Mouse (Mus musculus) mature B cell (primary cell): ENCODE data around the gene Wdr90.

ENCODE experiments used
- in situ Hi-C: fragments of 300-500 bp; cut with MboI; formaldehyde crosslinking; loops from 2 replicates; pipeline ENCODE4 v1.14.3; 2019

The Wdr90 gene

DNA sequence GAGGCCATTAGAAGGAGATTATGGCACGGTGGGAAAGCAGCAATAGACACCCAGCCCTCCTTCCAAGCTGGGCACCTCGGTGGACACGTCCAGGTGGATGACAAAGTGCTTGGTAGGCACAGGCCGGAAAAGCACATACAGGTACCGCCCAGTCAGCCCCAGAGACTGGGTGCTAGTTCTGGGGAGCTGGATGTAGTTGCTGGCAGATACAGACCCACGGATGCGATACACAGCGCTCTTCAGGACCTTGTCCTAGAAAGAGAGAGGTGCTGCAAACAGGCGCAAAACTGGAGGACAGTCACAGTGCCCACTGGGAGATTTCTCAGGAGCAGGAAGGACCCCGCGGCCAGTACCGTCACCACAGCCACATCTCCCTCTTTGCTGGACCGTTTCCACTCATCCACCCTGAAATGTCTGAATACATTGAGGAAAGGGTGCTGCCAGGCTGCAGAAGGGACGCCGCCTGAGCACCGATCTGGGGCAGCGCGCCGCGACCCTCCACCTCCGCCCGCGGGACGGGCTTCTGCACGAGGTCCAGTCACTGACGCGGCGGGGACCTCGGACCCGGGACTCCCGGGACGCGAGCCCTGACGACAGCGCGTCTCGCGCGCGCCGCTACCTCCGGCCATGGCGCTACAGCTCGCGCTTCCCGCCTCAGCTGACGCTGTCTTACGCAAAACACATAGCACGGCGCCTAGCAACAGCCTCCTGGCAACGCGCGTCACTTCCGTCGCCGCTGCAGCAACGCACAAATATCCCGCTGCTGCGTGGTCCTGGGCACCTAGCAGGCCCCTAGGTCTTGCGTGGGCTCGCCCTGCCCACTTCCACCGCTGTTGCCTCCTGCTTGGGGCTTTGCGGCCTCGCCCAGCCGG, at the start of gene Wdr90:
Gene Wdr90 (minus strand): TSS at position 670 of the 872 bp plus-strand sequence.
- in situ Hi-C loops = no loop called here

DNA sequence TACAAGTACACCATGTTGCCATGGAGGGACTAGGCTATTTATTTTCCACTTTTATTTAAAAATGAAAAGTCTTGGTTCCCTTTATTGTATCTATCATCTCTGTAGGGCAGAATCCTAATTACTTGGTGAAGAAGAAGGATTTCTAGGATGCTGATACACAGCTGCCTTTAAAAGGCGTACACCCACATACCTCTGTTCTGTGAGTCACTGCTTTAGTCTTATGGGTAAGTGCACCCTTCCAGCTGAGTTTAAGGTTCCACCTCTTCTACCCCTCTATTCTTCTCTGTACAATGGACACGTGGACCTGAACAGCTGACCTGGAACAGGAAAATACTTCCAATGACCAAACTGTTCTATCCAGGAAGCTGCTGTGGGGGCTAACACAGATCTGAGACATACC, 46.3 kb upstream of the Wdr90 start:
- in situ Hi-C loops = no loop called here

DNA sequence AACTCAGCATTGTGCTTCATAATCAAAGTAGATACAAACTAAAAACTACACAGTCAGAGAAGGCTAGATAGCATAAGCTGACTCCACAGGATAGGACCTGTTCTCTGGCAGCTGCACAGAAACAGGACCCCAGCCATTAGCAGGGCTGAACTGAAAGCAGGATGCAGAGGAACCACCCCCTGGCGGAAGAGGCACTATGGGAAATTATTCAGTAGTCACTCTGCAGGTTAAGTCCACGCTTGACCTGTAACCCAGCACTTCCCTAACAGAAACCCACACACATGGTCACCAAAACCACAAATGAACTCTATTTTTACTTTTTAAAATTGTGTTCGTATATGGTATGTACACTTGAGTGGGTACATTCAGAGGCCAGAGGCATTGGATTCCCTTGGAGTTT, 41.8 kb upstream of the Wdr90 start:
- in situ Hi-C loops = no loop called here

DNA sequence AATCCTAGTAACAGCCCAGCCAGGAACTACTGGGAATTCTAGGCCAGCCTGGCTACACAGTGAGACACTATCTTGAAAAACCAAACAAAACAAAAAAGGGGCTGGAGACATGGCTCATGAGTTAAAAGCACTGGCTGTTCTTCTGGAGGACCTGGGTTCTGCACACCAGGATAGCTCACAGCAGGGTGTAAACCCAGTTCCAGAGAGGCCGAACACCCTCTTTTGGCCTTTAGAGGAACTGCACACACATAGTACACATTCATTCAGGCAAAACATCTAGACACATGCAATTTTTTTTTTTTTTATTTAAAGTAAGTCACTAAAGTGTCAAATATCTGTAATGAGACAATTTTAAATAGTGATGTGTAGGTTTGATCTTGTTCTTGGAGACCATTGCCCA, 38.9 kb upstream of the Wdr90 start:
- in situ Hi-C loops = no loop called here

DNA sequence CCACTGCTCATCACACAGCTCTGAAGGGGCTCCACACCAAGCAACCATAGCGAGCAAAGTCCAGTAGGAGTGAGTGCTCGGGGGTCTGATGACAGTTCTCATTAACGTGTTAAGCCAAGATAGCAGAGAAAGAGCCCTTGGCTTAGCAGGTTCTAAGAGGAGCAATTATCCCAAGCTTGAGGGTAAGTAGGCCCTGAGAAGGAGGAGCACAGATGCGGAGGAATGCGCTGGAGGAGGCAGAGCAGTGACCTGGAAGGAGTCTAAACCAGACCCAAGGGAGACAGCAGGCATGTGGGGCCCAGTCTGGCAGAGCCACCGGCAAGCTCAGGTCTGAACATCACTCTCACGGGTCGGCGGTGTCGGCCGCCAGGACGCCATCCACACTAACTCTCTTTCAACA, 34.6 kb upstream of the Wdr90 start:
- in situ Hi-C loops = no loop called here

DNA sequence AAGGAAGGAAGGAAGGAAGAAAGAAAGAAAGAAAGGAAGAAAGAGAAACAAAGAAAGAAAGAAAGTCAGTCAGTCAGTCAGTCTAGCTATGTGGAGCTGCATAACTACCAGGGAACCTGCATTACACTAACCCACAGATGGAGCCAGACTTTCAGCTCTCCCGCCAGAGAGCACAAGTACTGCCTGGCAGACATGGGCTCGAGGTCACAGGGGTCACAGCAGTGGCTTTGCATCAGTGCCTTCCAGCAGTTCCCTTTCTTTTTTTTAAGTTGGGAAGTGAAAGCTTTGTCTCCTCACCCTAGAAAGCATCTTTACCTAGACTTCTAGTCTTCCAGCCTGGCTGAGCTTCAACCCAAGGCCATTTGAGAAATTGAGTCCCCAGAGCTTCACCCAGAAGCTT, 34.1 kb upstream of the Wdr90 start:
- in situ Hi-C loops = no loop called here

DNA sequence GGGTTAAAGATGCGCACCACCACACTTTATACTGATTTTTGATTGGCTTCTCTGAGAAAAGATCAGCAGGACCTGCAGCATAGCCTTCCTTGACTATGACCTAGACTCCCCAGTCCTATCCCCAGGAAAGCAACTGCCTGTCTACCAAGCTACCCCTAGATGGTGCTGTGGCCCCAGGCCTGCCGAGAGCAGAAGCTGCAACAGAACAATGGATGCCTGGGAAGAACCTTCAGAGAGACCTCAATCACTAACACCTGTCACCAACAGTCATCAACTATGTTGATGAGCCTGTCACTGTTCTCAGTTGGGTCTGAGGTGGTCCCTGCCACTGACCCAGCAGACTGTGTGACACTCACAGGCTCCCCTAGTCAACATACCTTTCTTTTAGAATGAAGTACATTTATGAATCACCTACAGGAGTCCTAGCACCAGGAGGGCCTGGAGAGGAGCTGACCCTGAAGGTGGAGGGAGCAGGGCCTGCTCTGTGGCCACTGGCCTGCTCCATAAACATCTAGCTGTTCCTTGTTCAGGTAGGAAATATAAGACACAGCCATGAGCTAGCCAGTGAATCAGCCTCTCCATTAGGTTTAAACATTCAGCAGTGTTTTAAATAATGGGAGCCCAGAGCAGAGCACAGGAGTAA, 32.8 kb upstream of the Wdr90 start:
- in situ Hi-C loops = loop anchor here (5.0 kb wide), 1 partner anchor 118 kb away; no protein-coding TSS in a partner anchor

DNA sequence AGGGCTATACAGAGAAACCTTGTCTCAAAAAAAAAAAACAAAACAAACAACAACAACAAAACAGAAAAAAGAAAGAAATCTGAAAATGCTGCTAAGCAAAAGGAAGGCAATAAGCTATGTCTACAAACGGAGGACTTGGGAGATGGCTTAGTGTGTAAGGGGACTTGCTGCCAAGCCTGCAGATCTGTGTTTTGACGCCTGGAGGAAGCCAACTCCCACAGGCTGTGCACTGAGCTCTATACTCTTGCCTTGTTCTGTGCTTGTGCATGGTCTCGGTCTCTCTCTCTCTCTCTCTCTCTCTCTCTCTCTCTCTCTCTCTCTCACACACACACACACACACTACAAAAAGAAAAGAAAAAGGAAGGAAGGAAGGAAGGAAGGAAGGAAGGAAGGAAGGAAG, 27.5 kb upstream of the Wdr90 start:
- in situ Hi-C loops = no loop called here

DNA sequence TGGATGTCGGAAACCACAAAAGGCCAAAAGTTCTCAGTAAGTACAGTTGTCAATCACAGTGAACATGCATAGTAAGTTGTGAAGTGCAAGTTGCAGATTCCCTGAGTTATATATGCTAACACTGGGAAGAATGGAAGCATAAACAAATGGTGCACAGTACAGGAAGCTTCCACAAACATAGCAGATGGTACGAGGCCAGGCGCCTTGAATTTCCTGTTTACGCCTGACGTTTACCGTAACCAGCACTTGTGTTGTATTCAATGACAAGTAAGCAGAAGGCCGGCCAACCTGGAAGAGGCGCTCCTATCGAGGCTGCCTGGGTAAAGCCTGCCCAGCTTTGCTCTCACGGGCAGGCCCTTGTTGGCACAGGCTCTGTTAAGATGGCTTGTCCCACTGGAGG, 26.2 kb upstream of the Wdr90 start:
- in situ Hi-C loops = no loop called here

DNA sequence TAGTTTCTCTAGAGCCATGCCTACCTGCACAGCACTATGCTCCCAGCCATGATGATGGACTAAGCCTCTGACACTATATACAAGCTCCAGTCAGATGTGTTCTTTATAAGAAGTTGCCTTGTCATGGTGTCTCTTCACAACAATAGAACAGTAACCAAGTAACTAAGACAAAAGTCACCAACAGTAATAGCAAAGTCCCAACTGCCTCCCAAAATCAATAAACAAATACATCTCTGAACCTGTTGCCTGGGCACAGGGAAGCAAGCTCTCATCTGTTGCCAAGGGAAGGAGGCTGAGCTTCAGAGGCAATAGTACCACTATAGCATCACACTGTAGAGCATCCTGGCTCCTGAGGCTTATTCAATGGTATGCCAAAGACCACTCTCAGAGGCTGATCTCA, 25.5 kb upstream of the Wdr90 start:
- in situ Hi-C loops = no loop called here

DNA sequence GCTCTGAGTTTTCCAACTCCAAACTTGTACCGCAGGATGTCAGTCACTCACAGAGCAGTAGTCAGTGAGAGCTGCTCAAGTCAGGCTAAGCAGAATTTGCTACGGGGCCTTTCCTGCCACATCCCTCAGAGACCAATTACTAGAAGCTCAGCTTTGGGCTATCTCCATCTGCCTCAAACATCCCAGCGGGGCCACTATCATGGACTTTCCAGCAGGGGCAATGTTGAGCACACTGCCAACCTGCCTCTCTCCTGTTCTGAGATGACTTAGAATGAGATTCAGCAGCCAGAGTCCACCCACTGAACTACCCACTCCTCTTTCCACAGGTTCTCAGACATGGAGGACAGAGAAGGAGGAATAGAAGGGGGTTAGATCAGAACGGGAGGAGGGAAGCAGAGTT, 24.3 kb upstream of the Wdr90 start:
- in situ Hi-C loops = no loop called here

DNA sequence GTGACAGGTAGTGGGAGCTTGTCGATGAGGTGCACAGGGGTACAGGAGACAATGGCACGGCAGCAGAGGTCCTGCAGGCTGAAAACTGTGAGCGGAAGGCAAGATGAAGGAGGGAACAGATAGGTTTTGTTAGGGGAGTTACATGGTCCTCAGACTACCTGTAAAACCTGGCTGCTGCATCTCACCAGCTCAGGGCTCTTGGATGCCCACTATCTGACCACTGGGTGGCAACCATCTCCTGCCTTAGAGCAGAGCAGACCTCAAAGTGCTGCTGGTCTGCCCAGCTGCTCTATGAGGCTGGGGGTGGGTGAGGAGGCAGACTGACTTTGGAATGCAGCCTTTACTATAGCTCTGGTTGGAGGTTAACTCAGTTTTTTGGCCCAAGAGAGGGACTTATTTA, 22.5 kb upstream of the Wdr90 start:
- in situ Hi-C loops = no loop called here

DNA sequence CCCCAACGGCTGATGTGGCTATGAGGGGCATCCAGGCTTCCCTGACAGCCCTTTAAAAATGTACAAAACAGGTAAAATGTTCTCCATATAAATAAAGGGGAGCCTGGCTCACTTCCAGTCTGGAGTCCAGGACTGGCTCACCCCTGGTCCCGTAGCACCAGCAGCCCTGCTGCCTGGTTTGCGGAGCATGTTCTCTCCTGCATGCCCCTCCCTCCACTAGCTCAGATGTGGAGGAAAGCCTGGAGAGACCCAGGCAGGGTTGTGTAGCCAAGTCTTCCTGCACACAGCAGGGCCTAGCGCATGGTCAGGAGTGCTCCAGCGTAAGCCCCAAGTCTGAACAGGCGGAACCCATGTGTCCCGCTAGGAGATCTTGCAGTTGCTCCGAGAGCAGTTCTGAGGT, 22.0 kb upstream of the Wdr90 start:
- in situ Hi-C loops = no loop called here

DNA sequence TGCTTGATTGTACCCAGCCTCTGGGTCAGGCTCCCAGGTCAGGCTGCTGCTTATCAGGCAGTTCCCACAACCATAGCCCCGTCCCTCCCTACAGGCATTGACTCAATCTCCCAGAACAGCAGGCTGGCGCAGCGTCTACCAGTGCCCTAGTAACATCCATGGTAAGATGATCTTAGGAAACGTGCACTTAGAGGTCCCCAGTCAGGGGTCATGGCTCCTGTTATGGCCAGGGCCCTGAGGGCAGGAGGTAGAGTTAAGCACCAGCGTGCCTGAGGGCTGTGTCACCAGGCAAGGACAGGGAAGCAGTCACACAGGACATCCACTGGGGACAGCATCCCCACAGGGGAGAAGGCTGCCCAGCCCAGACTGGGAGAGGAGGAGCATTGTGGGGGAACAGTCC, 21.0 kb upstream of the Wdr90 start:
- in situ Hi-C loops = no loop called here

DNA sequence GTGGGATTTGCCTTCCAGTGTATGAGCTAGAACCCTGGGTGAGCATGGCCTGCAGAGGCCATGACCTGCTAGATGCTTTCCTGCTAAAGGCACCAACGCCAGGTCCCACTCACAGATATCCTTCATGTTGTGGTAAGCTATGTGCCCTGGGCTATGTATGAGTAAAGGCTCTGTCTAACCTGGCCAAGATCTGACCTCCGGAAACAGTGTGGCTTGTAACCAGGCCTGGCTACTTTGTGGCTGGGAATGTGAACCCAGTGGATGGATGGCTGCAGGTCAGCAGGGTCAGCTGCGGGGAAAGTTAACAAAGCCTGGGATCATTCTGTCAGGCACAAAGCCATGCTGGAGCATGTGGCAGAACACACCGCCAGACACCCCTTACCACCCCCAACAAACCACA, 20.4 kb upstream of the Wdr90 start:
- in situ Hi-C loops = no loop called here

DNA sequence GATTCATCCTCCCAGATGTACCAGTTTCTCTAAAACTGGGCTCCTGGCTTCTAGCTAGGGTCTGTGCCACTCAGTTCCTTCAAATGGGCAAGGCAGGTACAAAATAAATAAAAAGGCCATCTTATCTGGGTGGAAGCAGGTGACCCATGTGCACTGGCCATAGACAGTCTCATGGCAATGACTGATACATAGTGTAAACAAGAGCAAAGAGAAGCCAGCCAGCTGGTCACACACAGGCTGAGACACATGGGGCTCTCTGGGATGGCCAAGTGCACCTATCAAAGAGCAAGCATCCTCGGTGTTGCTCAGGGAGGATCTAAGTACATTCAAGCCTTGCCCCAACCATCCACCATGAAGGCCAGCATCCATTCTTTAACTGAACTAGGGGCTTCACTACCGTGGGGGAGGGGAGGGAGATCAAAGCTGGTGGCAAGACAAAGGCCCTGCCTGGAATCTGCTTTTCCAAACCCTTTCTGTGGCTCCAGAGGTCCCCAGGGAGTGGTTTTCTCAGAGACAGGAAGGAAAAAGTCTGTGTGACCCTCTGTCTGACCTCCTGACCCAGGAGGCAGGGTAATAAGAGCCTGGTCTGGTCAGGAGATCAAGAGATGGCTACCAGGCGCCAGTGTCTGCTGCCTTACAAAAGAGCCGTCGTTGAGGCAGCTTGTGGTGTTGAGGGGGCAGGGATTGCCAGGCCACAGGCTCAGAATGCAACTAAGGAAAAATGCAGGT, 19.8 kb upstream of the Wdr90 start:
- in situ Hi-C loops = no loop called here

DNA sequence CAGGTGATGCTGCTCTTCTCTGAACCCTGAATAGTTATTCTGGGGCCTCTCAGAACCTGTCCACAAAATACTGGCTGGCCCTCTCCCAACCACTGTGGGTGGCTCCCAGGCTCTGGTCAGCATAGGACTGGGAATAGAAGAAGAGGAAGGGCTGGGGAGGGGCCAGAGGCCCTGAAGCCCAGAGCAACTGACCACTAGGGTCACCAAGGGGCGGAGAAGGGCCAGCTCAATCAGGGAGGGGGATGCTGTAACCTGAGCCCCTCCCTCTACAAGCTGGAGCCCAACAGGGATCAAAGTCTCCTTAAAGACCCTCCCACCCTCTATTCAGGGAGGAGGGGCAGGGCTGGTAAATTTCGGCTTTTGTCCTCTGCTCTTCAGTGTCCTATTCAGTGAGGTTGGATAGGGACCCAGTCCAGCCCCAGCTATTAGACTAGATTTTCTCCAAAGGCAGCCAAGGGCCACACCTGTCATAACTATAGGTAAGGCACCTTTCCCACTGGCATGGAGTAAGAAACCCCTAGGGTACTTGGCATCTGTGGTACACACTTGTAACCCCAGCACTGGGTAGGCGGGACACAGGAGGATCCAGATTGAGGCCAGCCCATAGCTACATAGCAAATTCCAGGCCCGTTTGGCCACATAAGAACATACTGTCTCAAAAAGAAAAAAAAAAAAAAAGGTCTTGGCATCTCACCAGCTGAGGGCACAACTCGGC, 19.1 kb upstream of the Wdr90 start, which contains the start of gene Wfikkn1:
Gene Wfikkn1 (minus strand): TSS at position 663 of the 715 bp plus-strand sequence.
- in situ Hi-C loops = no loop called here

DNA sequence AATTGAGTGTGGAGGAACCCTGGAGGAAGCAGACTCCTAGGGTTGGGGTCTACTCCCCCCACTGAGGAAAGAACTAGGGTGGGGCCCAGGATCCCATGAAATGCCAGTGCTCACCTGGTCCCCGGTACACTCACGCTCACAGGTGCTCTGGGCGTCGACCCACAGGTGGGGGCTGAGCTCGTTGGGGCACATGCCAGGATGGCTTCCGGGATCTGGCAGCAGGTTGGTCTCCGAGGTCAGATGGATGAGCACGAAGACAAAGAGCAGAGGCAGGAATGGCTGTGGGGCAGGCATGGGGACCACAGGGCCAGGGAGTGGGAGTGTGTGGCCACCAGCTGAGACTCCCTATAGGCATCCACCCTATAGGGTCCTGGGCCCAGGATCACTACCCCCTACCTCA, 18.4 kb upstream of the Wdr90 start:
- in situ Hi-C loops = no loop called here

DNA sequence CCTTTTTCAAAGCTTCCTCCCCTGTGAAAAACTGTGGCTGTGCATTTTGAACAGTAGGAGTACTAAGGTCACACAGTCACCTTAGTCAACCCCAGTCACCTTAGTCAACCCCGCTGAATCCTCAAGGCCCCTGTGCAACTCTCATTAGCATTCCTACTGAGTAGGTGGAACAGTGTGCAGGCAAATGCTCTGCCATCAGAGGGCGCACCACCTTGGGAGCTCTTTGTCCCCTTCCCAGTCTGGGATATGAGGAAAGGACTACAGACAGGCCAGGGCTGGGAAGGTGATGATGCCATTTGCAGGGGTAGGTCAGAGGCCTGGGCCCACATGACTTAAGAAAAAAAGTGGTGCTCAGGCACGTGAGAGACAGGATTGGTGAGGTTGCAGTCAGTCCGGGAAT, 18.0 kb upstream of the Wdr90 start:
- in situ Hi-C loops = no loop called here

DNA sequence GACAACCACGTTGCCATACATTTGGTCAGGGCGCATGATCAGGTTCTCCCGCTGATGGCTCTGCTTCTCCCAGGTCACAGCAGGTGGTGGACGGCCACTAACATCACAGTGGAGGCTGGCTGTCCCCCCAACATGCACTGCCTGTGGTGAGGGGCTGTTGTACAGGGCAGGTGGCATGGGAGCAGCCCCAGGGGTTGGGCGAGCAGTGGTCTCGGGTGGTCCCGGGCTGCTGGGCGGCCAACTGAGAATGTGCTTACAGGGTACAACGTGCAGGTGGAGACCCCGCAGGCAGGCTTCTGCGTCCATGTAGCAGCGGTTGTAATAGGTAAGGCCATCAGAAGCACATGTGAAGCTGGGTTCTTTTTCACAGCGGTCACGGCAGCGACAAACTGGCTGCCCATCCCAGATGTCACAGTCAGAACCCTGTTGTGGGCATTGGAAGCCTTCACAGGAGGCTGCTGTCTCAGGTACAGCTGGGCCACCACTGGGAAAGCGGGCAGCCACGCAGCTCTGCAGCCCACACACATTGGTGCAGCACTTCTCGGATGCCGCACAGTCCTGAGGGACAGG, 17.4 kb upstream of the Wdr90 start:
- in situ Hi-C loops = no loop called here

DNA sequence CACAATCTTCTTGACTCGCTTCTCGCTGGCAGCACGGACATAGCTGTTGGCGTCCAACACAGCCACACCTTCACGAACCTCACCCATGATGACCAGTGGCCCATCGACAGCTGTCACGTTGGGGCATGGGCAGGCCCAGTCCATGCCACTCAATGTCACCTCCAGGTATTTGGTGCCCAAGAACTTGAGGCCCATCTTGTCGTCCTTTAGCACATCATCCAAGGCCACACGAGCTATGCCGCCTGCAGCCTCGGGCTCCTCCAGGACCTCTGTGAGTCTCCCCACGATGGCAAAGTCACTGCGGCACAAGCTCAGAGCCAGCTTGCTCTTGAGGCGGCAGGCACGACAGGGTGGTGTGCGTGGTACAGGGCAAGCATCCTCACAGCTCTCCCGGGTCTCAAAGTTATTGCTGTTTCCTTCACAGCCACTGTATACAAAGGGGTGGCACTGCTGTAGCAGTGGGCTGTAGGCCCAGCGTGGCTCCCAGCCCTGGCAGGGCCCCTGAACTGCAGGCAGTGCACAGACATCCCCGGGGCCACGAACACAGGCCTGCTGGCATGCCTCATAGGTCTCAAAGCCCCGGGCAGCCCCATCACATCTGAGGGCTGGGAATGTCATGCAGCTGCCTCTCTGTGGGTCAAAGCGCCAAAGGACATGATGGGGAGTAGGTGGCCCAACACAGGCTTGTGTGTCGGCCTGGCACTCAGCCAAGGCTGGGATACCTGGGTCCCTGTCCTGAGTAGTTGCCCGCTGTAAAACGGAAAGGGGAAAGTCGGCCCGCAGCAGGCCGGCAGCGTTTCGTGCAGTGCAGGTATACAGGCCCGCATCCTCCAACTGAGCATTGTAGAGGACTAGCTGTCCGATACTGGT, 16.7 kb upstream of the Wdr90 start:
- in situ Hi-C loops = no loop called here
